Mouse (Mus musculus): ENCODE results near the gene Pcsk6. TPM values are rescaled to one million over a fixed set of nuclear protein-coding genes. Genes with fewer than 3 reads are reported as not detected.
"Not testable (repeated sequence)": the region's sequence is repeated elsewhere in the genome, so short reads cannot be mapped to it uniquely, and the experiment has no call there.

Gene Pcsk6
- polyA plus RNA-seq (2012; fragmentation: generic; extraction: Trizol) = 0.04 TPM

DNA sequence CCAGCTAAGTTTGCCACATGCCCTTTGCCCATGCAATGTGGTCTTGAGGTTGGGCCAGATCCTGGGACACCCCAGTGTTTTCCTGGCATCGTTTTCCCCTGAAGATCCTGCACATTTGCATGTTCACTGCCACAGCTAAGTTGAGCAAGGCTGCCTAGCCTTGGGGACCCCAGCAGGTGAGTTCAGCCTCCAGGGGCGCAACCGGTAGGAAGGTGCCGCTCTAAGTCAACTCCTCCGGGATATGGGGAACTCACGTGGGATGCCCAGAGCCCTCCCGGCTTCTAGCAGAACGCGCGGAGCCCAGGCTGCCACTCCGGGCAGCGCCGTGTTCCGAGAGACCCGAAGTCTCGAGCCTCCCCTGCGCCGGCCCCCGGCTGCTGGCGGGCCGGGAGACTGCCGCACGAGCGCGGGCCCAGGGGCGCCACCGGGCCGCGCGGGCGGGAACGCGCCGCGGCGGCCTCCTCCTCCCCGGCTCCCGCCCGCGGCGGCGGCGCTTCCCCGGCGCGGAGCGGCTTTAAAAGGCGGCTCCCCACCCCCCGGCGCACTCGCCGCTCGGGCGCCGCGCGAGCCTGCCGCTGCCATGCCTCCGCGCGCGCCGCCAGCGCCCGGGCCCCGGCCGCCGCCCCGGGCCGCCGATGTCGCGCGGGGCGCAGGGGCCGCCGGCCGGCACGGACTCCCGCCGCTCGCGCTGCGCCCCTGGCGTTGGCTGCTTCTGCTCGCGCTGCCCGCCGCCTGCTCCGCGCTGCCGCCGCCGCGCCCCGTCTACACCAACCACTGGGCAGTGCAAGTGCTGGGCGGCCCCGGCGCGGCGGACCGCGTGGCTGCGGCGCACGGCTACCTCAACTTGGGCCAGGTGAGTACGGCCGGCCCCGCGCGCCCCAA is at the start of gene Pcsk6:
Gene Pcsk6 (plus strand): TSS at position 144 of the 882 bp plus-strand sequence.
- H3K79me2 ChIP-seq (ENCODE audit: control insufficient read depth, insufficient read depth) = no peaks in the 10 kb centered on the region
- peaks cover 27% of the 10 kb centered on the region for H3K27me3 ChIP-seq (ENCODE audit: control insufficient read depth, insufficient read depth, insufficient read length)
- TF ChIP-seq MAX (IDR thresholded peaks at IDR 0.05; ENCODE audit: low read depth) = no peak
- no peak for TF ChIP-seq TCF12 (IDR thresholded peaks at IDR 0.05; ENCODE audit: insufficient read depth, poor library complexity, severe bottlenecking)
- TF ChIP-seq POLR2A (IDR thresholded peaks at IDR 0.05; ENCODE audit: insufficient read length, low read depth) = no peak
- no peak for TF ChIP-seq TCF3 (IDR thresholded peaks at IDR 0.05; ENCODE audit: insufficient read length, low read depth)
- no peak for TF ChIP-seq CEBPB (IDR thresholded peaks at IDR 0.05; ENCODE audit: insufficient read depth, poor library complexity, severe bottlenecking)
- no peak for TF ChIP-seq MYOG (IDR thresholded peaks at IDR 0.05; ENCODE audit: control insufficient read depth in 1 of 3, insufficient read depth in 1 of 3, insufficient read length in 2 of 3, low read depth in 2 of 3)
- no peak for TF ChIP-seq USF1 (IDR thresholded peaks at IDR 0.05; ENCODE audit: low read depth)
- no peak for TF ChIP-seq POLR2AphosphoS2 (IDR thresholded peaks at IDR 0.05; ENCODE audit: insufficient read length, low read depth)
- no peak for TF ChIP-seq REST (IDR thresholded peaks at IDR 0.05; ENCODE audit: insufficient read depth, insufficient read length)
- no peak for TF ChIP-seq MYOD1 (IDR thresholded peaks at IDR 0.05; ENCODE audit: control insufficient read depth in 1 of 3, insufficient read length in 2 of 3, low read depth in 2 of 3)
- TF ChIP-seq SRF (IDR thresholded peaks at IDR 0.05; ENCODE audit: control insufficient read depth, insufficient read length, low read depth) = no peak
- TF ChIP-seq E2F4 (IDR thresholded peaks at IDR 0.05; ENCODE audit: insufficient read depth) = no peak
- H3K4me3 ChIP-seq = no peak within 1 kb of the TSS
- no peak within 1 kb of the TSS for H3ac ChIP-seq (ENCODE audit: control insufficient read depth, insufficient read length)
- no peak within 1 kb of the TSS for H3K4me2 ChIP-seq (ENCODE audit: low read depth)
- H3K36me3 ChIP-seq (ENCODE audit: control insufficient read depth, insufficient read depth) = no peaks in the 10 kb centered on the region

- no peaks in the 10 kb centered on the region for H3K27me3 ChIP-seq (ENCODE audit: control insufficient read depth, insufficient read depth, insufficient read length)
- no peak overlapping the region for H3ac ChIP-seq (ENCODE audit: control insufficient read depth, insufficient read length)
- no peak overlapping the region for H3K4me2 ChIP-seq (ENCODE audit: low read depth)
- H3K36me3 ChIP-seq (ENCODE audit: control insufficient read depth, insufficient read depth) = no peaks in the 10 kb centered on the region
- no peak overlapping the region for H3K4me3 ChIP-seq
- H3K79me2 ChIP-seq (ENCODE audit: control insufficient read depth, insufficient read depth) = no peaks in the 10 kb centered on the region
- TF ChIP-seq POLR2AphosphoS2 (IDR thresholded peaks at IDR 0.05; ENCODE audit: insufficient read length, low read depth) = no peak
- no peak for TF ChIP-seq USF1 (IDR thresholded peaks at IDR 0.05; ENCODE audit: low read depth)
- no peak for TF ChIP-seq E2F4 (IDR thresholded peaks at IDR 0.05; ENCODE audit: insufficient read depth)
- no peak for TF ChIP-seq MYOD1 (IDR thresholded peaks at IDR 0.05; ENCODE audit: control insufficient read depth in 1 of 3, insufficient read length in 2 of 3, low read depth in 2 of 3)
- no peak for TF ChIP-seq TCF3 (IDR thresholded peaks at IDR 0.05; ENCODE audit: insufficient read length, low read depth)
These were observed 47.8 kb upstream of the Pcsk6 start for GRCm38 (mm10) chr7:65813611-65814212.

DNA sequence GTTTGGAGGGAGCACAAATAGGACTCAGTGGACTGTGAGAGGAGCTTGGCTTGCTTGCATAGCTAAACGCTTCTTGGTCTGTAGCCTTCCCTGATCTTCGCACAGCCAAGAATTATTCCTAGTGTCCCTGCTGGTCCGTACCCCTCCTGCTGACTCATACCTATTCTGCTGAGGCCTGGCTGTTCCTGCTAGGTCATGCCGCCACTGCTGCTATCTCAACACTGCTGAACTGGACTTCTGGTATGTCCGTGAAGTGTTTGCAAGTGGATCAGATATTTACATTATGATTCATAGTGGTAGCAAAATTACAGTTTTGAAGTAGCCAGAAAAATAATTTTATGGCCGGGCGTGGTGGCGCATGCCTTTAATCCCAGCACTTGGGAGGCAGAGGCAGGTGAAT is 44.0 kb upstream of the Pcsk6 start:
- H3ac ChIP-seq (ENCODE audit: control insufficient read depth, insufficient read length) = no peak overlapping the region
- no peaks in the 10 kb centered on the region for H3K79me2 ChIP-seq (ENCODE audit: control insufficient read depth, insufficient read depth)
- no peak overlapping the region for H3K4me3 ChIP-seq
- H3K27me3 ChIP-seq (ENCODE audit: control insufficient read depth, insufficient read depth, insufficient read length) = no peaks in the 10 kb centered on the region
- no peak overlapping the region for H3K4me2 ChIP-seq (ENCODE audit: low read depth)
- TF ChIP-seq POLR2A (IDR thresholded peaks at IDR 0.05; ENCODE audit: insufficient read length, low read depth) (no peak), SRF (IDR thresholded peaks at IDR 0.05; ENCODE audit: control insufficient read depth, insufficient read length, low read depth) (no peak), MYOG (IDR thresholded peaks at IDR 0.05; ENCODE audit: control insufficient read depth in 1 of 3, insufficient read depth in 1 of 3, insufficient read length in 2 of 3, low read depth in 2 of 3) (no peak), MAX (IDR thresholded peaks at IDR 0.05; ENCODE audit: low read depth) (no peak), TCF3 (IDR thresholded peaks at IDR 0.05; ENCODE audit: insufficient read length, low read depth) (no peak), MYOD1 (IDR thresholded peaks at IDR 0.05; ENCODE audit: control insufficient read depth in 1 of 3, insufficient read length in 2 of 3, low read depth in 2 of 3) (no peak), REST (IDR thresholded peaks at IDR 0.05; ENCODE audit: insufficient read depth, insufficient read length) (no peak), CEBPB (IDR thresholded peaks at IDR 0.05; ENCODE audit: insufficient read depth, poor library complexity, severe bottlenecking) (no peak), TCF12 (IDR thresholded peaks at IDR 0.05; ENCODE audit: insufficient read depth, poor library complexity, severe bottlenecking) (no peak), POLR2AphosphoS2 (IDR thresholded peaks at IDR 0.05; ENCODE audit: insufficient read length, low read depth) (no peak), USF1 (IDR thresholded peaks at IDR 0.05; ENCODE audit: low read depth) (no peak), E2F4 (IDR thresholded peaks at IDR 0.05; ENCODE audit: insufficient read depth) (no peak)
- H3K36me3 ChIP-seq (ENCODE audit: control insufficient read depth, insufficient read depth) = no peaks in the 10 kb centered on the region

DNA sequence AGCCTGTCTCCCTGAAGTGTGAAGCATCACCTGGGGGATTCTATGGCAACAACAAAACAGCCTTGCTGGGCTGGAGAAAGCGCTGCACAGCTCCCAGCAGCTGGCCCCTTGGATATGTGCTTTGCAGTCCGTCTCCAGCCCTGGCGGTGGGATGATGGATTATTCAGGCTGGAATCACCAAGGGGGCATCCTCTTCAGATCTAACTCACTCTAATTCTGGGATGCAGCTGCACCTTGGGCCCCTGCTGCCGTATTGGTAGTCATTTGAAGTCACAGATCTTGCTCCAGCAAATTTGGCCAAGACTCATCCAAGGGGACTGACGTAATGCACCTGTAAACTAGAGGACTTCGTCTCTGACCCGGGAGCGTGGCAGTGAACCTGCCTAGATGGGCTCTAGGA is 41.1 kb upstream of the Pcsk6 start:
- H3K27me3 ChIP-seq (ENCODE audit: control insufficient read depth, insufficient read depth, insufficient read length) = no peaks in the 10 kb centered on the region
- no peaks in the 10 kb centered on the region for H3K36me3 ChIP-seq (ENCODE audit: control insufficient read depth, insufficient read depth)
- no peak overlapping the region for H3ac ChIP-seq (ENCODE audit: control insufficient read depth, insufficient read length)
- H3K4me3 ChIP-seq = no peak overlapping the region
- H3K4me2 ChIP-seq (ENCODE audit: low read depth) = no peak overlapping the region
- H3K79me2 ChIP-seq (ENCODE audit: control insufficient read depth, insufficient read depth) = no peaks in the 10 kb centered on the region
- no peak for TF ChIP-seq MYOG (IDR thresholded peaks at IDR 0.05; ENCODE audit: control insufficient read depth in 1 of 3, insufficient read depth in 1 of 3, insufficient read length in 2 of 3, low read depth in 2 of 3)
- no peak for TF ChIP-seq REST (IDR thresholded peaks at IDR 0.05; ENCODE audit: insufficient read depth, insufficient read length)
- no peak for TF ChIP-seq POLR2AphosphoS2 (IDR thresholded peaks at IDR 0.05; ENCODE audit: insufficient read length, low read depth)
- no peak for TF ChIP-seq MYOD1 (IDR thresholded peaks at IDR 0.05; ENCODE audit: control insufficient read depth in 1 of 3, insufficient read length in 2 of 3, low read depth in 2 of 3)
- no peak for TF ChIP-seq E2F4 (IDR thresholded peaks at IDR 0.05; ENCODE audit: insufficient read depth)
- no peak for TF ChIP-seq TCF12 (IDR thresholded peaks at IDR 0.05; ENCODE audit: insufficient read depth, poor library complexity, severe bottlenecking)
- no peak for TF ChIP-seq SRF (IDR thresholded peaks at IDR 0.05; ENCODE audit: control insufficient read depth, insufficient read length, low read depth)
- TF ChIP-seq TCF3 (IDR thresholded peaks at IDR 0.05; ENCODE audit: insufficient read length, low read depth) = no peak
- no peak for TF ChIP-seq POLR2A (IDR thresholded peaks at IDR 0.05; ENCODE audit: insufficient read length, low read depth)
- no peak for TF ChIP-seq CEBPB (IDR thresholded peaks at IDR 0.05; ENCODE audit: insufficient read depth, poor library complexity, severe bottlenecking)
- no peak for TF ChIP-seq USF1 (IDR thresholded peaks at IDR 0.05; ENCODE audit: low read depth)
- TF ChIP-seq MAX (IDR thresholded peaks at IDR 0.05; ENCODE audit: low read depth) = no peak

- not testable (repeated sequence) for H3K27me3 ChIP-seq (ENCODE audit: control insufficient read depth, insufficient read depth, insufficient read length); H3K4me2 ChIP-seq (ENCODE audit: low read depth); H3ac ChIP-seq (ENCODE audit: control insufficient read depth, insufficient read length); H3K4me3 ChIP-seq; H3K79me2 ChIP-seq (ENCODE audit: control insufficient read depth, insufficient read depth); H3K36me3 ChIP-seq (ENCODE audit: control insufficient read depth, insufficient read depth)
These were observed 39.6 kb upstream of the Pcsk6 start for GRCm38 (mm10) chr7:65821901-65822300.

Measured in myocyte (in vitro differentiated cells).